Mouse (Mus musculus) cerebellum, adult 2 months (tissue): ENCODE data around the gene Exoc2. TPM values are rescaled to one million over a fixed set of nuclear protein-coding genes. Genes with fewer than 3 reads are reported as not detected.

ENCODE experiments used
- DNase-seq, 2 experiments: peaks; one replicate each; pipeline ENCODE4 v3.0.0; 2021
- H3K27ac ChIP-seq: fragments of 200-500 bp; 2 replicates; pipeline ENCODE4 v1.5.1; 2012; ENCODE audit warnings: low read length, control low read depth, inconsistent platforms; ENCODE audit not compliant: insufficient read depth
- H3K27me3 ChIP-seq: fragments of 200-500 bp; 2 replicates; pipeline ENCODE4 v1.6.1; 2012; ENCODE audit warnings: inconsistent platforms, mild to moderate bottlenecking, low read length, moderate library complexity; ENCODE audit not compliant: control insufficient read depth, insufficient read depth
- H3K4me1 ChIP-seq: fragments of 200-500 bp; 2 replicates; pipeline ENCODE4 v1.6.1; 2011; ENCODE audit warnings: low read length; ENCODE audit not compliant: control insufficient read depth, insufficient read depth
- H3K4me3 ChIP-seq: fragments of 200-500 bp; replicated peaks from 2 replicates; pipeline ENCODE3; 2011; ENCODE audit warnings: mild to moderate bottlenecking, low read depth, low read length, control low read depth; ENCODE audit not compliant: insufficient read depth
- CTCF ChIP-seq: fragments of 200-500 bp; IDR thresholded peaks from 2 replicates; pipeline ENCODE4 v1.5.1; 2011; ENCODE audit warnings: low read depth, mild to moderate bottlenecking, control low read depth, low read length, moderate library complexity, borderline replicate concordance; ENCODE audit not compliant: insufficient read depth
- POLR2A ChIP-seq: fragments of 200-500 bp; IDR thresholded peaks from 2 replicates; pipeline ENCODE4 v1.6.1; 2011; ENCODE audit warnings: low read length, control low read depth, borderline replicate concordance; ENCODE audit not compliant: insufficient read depth
- WGBS: fragments of 180-500 bp; shearing (Covaris S2); methylation state at CpG from one replicate; pipeline ENCODE4 v1.1.7; 2018; 5-methylcytosine and 5-hydroxymethylcytosine counted together
- polyA plus RNA-seq: library from polyadenylated mRNA; depleted of rRNA; stranded (reverse); fragments of >200 nt; gene quantifications from 2 replicates; pipeline ENCODE4 v1.2.3, GENCODE M21; 2012

Gene Exoc2
- polyA plus RNA-seq, 1 experiment, result 26.3 TPM

- H3K4me1 ChIP-seq, result no peaks in the 10 kb centered on the region
- H3K27ac ChIP-seq, result no peak overlapping the region
- WGBS, result 37% methylated on average over 4 of the region's 4 CpGs
- no peak for DNase-seq
- no peaks in the 10 kb centered on the region for H3K27me3 ChIP-seq
- TF ChIP-seq CTCF, result no peak
- no peak overlapping the region for H3K4me3 ChIP-seq
These were observed 60.9 kb downstream of the Exoc2 start for GRCm38 (mm10) chr13:30913028-30913427.

DNA sequence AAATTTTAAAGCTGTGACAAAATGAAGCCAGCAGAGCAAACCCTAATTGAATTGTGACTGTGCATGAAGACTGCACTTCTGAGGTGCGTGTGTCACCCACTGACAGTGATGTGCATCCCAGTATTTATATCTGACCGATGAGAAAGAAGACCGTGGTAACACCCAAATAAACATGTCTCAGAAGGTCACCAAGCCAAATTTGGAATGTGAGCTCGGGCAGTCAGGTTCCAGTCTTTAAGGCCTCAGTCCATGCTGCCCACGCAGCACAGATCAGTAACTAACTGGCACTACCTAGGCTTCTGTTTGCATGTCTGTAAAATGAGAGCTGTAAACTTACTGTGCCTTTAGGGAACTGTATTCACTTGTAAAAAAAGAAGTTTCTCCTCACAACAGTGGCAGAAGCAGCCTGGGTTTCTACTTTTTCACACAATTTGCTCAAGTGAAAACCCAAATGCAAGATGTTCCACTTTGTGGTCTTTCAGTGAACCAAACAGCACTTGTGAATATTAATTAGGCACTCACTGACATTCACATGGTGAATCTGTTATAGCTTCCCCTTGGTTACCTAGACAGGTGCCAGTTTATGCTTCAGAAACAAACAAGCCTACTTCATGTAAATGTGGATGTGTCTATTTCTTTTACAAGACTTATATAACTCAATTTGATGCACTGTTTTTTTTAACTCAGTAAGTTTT lies 61.8 kb downstream of the Exoc2 start:
- Histone ChIP-seq H3K27me3 (no peaks in the 10 kb centered on the region), H3K4me3 (no peak overlapping the region), H3K27ac (no peak overlapping the region), H3K4me1 (no peaks in the 10 kb centered on the region)
- 76% methylated on average over 5 of the region's 5 CpGs for WGBS
- TF ChIP-seq CTCF, result no peak
- TF ChIP-seq POLR2A, result no peak
- DNase-seq, result no peak

DNA sequence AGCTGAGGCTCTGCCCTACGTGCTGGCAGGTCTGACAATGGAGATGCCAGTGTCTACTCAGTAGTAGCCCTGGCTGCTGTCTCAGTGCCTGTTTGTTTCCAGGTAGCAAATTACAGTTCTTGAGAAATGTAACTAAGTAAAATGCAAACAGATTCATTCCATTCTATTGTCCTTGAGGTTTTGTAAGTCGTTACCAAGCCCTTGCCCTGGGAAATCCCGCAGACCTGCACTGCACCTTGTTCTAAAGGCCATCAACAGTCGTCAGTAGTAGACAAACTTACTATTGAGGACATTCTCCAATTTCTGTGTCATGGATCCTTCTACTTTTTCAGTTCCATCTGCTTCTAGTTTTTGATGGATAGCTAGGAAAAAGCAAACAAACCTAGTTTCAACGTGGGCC lies 63.0 kb downstream of the Exoc2 start:
- no peak for TF ChIP-seq CTCF
- 82% methylated on average over 5 of the region's 5 CpGs for WGBS
- DNase-seq, result no peak
- Histone ChIP-seq H3K27ac (no peak overlapping the region), H3K4me3 (no peak overlapping the region), H3K4me1 (no peaks in the 10 kb centered on the region), H3K27me3 (no peaks in the 10 kb centered on the region)

- Histone ChIP-seq H3K27me3 (no peaks in the 10 kb centered on the region), H3K4me3 (no peak overlapping the region), H3K4me1 (no peaks in the 10 kb centered on the region), H3K27ac (no peak overlapping the region)
- TF ChIP-seq POLR2A (no peak), CTCF (no peak)
- no peak for DNase-seq
- 55% methylated on average over 2 of the region's 2 CpGs for WGBS
These were observed 71.6 kb downstream of the Exoc2 start for GRCm38 (mm10) chr13:30902286-30902685.

GRCm38 (mm10) chr13:30901387-30902041 lies 72.4 kb downstream of the Exoc2 start:
- WGBS, result 93% methylated on average over 7 of the region's 7 CpGs
- Histone ChIP-seq H3K4me1 (no peaks in the 10 kb centered on the region), H3K27me3 (no peaks in the 10 kb centered on the region), H3K4me3 (no peak overlapping the region), H3K27ac (no peak overlapping the region)
- TF ChIP-seq CTCF (no peak), POLR2A (no peak)
- DNase-seq, result no peak

DNA sequence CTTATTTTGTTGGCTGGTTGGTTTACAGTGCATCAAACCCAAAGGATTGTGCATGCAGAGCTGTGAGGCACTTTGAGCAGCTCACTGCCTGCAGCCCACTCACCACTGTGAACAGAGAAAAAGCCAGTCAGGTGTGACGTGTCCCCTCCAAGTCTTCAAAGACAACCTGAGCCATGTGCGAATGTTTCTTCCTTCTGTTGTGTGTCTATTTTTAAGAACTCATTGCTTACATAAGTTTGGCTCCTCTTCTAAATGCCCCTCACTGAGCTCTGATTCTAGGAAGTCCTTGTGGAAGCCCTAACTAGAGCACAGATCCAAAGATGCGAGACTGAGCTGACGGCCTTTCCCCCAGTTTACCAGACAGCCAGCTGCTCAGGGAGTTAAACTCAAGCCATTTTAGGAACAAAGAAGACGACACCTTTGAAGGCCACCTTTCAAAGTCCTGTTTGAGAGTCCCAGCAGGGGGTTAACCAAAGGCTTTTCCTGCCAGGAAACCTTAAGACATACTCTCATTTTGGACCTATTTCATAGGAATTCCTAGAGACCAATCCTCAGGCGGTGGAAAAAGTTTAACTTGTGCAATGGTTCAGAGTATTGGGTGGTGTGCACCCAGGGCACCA lies 79.8 kb downstream of the Exoc2 start:
- peaks cover 5% of the 10 kb centered on the region; the same call in 1 of the 2 replicates for H3K4me1 ChIP-seq
- H3K27me3 ChIP-seq, result no peaks in the 10 kb centered on the region
- no peak overlapping the region for H3K4me3 ChIP-seq
- TF ChIP-seq CTCF, result no peak
- TF ChIP-seq POLR2A, result no peak
- H3K27ac ChIP-seq, result no peak overlapping the region
- DNase-seq, result peak in 1 of 2 experiments; percentile 17
- WGBS, result 29% methylated on average over 6 of the region's 6 CpGs

- TF ChIP-seq POLR2A, result no peak
- TF ChIP-seq CTCF, result no peak
- no peak overlapping the region for H3K27ac ChIP-seq
- no peaks in the 10 kb centered on the region for H3K27me3 ChIP-seq
- 68% methylated on average over 4 of the region's 4 CpGs for WGBS
- H3K4me3 ChIP-seq, result no peak overlapping the region
- DNase-seq, result no peak
- H3K4me1 ChIP-seq, result peaks cover 5% of the 10 kb centered on the region; the same call in 1 of the 2 replicates
These were observed 81.6 kb downstream of the Exoc2 start for GRCm38 (mm10) chr13:30892315-30892714.

DNA sequence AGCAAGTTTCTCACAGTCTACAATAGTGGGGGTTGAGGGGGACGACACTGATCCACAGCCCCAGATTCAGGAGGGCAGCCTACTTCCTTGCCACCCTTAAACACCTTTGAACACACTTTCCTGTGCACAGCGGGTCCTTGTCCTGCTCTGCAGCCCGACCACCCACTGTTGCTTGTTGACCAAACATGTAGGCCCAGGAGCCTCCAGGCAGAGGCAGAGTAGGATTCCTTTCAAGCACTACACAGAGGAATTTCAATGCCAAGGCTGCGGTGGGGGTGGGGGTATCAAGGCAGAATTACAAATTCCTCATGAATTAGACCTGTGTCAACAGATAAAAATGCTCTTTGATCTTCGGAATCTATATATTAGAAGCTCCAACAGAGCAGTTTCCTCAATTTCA lies 82.7 kb downstream of the Exoc2 start:
- Histone ChIP-seq H3K4me1 (peaks cover 5% of the 10 kb centered on the region; the same call in 1 of the 2 replicates), H3K27me3 (no peaks in the 10 kb centered on the region), H3K4me3 (no peak overlapping the region), H3K27ac (no peak overlapping the region)
- no peak for TF ChIP-seq POLR2A
- no peak for TF ChIP-seq CTCF
- DNase-seq, result no peak
- WGBS, result 83% methylated on average over 5 of the region's 5 CpGs

- WGBS, result 14% methylated on average over 3 of the region's 3 CpGs
- H3K4me3 ChIP-seq, result no peak overlapping the region
- TF ChIP-seq POLR2A (no peak), CTCF (peak; percentile 70; the same call in 1 of the 2 replicates)
These were observed 85.4 kb downstream of the Exoc2 start for GRCm38 (mm10) chr13:30888480-30888879.

More at GRCm38 (mm10) chr13:30888480-30888879, 85.4 kb downstream of the Exoc2 start:
- Histone ChIP-seq H3K27ac (no peak overlapping the region), H3K4me1 (no peaks in the 10 kb centered on the region), H3K27me3 (no peaks in the 10 kb centered on the region)
- peak; percentile 28 to 54 for DNase-seq
